Mouse (Mus musculus) T-helper 2 cell (primary cell): ENCODE measurements at regions not wholly inside any gene's neighbourhood (a gene's known extent, or its start where the extent isn't known, plus 50 kb on each side); places are given as distances from the start of the nearest gene placed in this dataset.

Experiments
- in situ Hi-C: fragments of 300-600 bp; cut with MboI, MseI; formaldehyde crosslinking; loops from one replicate; pipeline ENCODE4 v1.15.1; 2025; ENCODE audit warnings: high pct_unique_total_duplicates

- in situ Hi-C loops = no loop called here
Measured at GRCm38 (mm10) chr5:97533733-97534132, 76.9 kb upstream of the Gk2 start.

GRCm38 (mm10) chr5:97527555-97527954, 70.7 kb upstream of the Gk2 start:
- in situ Hi-C loops = no loop called here
